Mouse (Mus musculus): ENCODE results near the gene Klf15.

The Klf15 gene

GRCm38 (mm10) chr6:90462181-90462706 lies at the start of gene Klf15:
Klf15 (plus strand) TSS chr6:90462576.
- DNase-seq (ENCODE audit: low spot score in 2 of 2), result peak; percentile 83 to 90

- peak; percentile 52 to 71 for DNase-seq (ENCODE audit: low spot score in 2 of 2)
Observed at GRCm38 (mm10) chr6:90422565-90422964, 39.8 kb upstream of the Klf15 start.

- no peak for DNase-seq (ENCODE audit: low spot score in 2 of 2)
Observed at GRCm38 (mm10) chr6:90425361-90425760, 37.0 kb upstream of the Klf15 start.

- DNase-seq (ENCODE audit: low spot score in 2 of 2), result no peak
Observed at GRCm38 (mm10) chr6:90426003-90426402, 36.4 kb upstream of the Klf15 start.

GRCm38 (mm10) chr6:90428380-90428974 lies 33.9 kb upstream of the Klf15 start, which contains the start of gene Cfap100:
Cfap100 (minus strand) TSS chr6:90428797.
- peak; percentile 71 for DNase-seq (ENCODE audit: low spot score in 2 of 2)

- peak; percentile 41 to 77 for DNase-seq (ENCODE audit: low spot score in 2 of 2)
Observed at GRCm38 (mm10) chr6:90429911-90430310, 32.5 kb upstream of the Klf15 start.

- peak; percentile 59 to 70 for DNase-seq (ENCODE audit: low spot score in 2 of 2)
Observed at GRCm38 (mm10) chr6:90431487-90431886, 30.9 kb upstream of the Klf15 start.

- no peak for DNase-seq (ENCODE audit: low spot score in 2 of 2)
Observed at GRCm38 (mm10) chr6:90434687-90435086, 27.7 kb upstream of the Klf15 start.

- peak; percentile 71 to 76 for DNase-seq (ENCODE audit: low spot score in 2 of 2)
Observed at GRCm38 (mm10) chr6:90435195-90435618, 27.2 kb upstream of the Klf15 start.

- DNase-seq (ENCODE audit: low spot score in 2 of 2), result no peak
Observed at GRCm38 (mm10) chr6:90436192-90436907, 26.0 kb upstream of the Klf15 start.

GRCm38 (mm10) chr6:90437041-90437440 lies 25.3 kb upstream of the Klf15 start:
- no peak for DNase-seq (ENCODE audit: low spot score in 2 of 2)

GRCm38 (mm10) chr6:90446883-90447282 lies 15.5 kb upstream of the Klf15 start:
- DNase-seq (ENCODE audit: low spot score in 2 of 2), result no peak

- peak; percentile 62 to 66 for DNase-seq (ENCODE audit: low spot score in 2 of 2)
Observed at GRCm38 (mm10) chr6:90450179-90450578, 12.2 kb upstream of the Klf15 start.

GRCm38 (mm10) chr6:90450697-90451096 lies 11.7 kb upstream of the Klf15 start:
- DNase-seq (ENCODE audit: low spot score in 2 of 2), result no peak

- DNase-seq (ENCODE audit: low spot score in 2 of 2), result no peak
Observed at GRCm38 (mm10) chr6:90451512-90451911, 10.9 kb upstream of the Klf15 start.

GRCm38 (mm10) chr6:90452603-90453002 lies 9.8 kb upstream of the Klf15 start:
- no peak for DNase-seq (ENCODE audit: low spot score in 2 of 2)

- DNase-seq (ENCODE audit: low spot score in 2 of 2), result no peak
Observed at GRCm38 (mm10) chr6:90453751-90454150, 8.6 kb upstream of the Klf15 start.

GRCm38 (mm10) chr6:90457421-90457820 lies 5.0 kb upstream of the Klf15 start:
- DNase-seq (ENCODE audit: low spot score in 2 of 2), result no peak

GRCm38 (mm10) chr6:90461181-90461580 lies 1.2 kb upstream of the Klf15 start:
- DNase-seq (ENCODE audit: low spot score in 2 of 2), result no peak

- no peak for DNase-seq (ENCODE audit: low spot score in 2 of 2)
Observed at GRCm38 (mm10) chr6:90461771-90462170, 605 bp upstream of the Klf15 start.

GRCm38 (mm10) chr6:90462841-90463227 lies 458 bp downstream of the Klf15 start:
- DNase-seq (ENCODE audit: low spot score in 2 of 2), result peak; percentile 26 to 40

GRCm38 (mm10) chr6:90463228-90463862 lies 969 bp downstream of the Klf15 start:
- DNase-seq (ENCODE audit: low spot score in 2 of 2), result peak; percentile 86 to 87

Data from right cerebral cortex, postnatal 36 days (tissue).